Mouse (Mus musculus) CH12.LX (cell line): Measurements from ENCODE around the gene Pcbd2. TPM values are rescaled to one million over a fixed set of nuclear protein-coding genes. Genes with fewer than 3 reads are reported as not detected.

Experiments
- DNase-seq: peaks from one replicate; pipeline ENCODE4 v3.0.0-alpha.2; 2013; ENCODE audit errors: extremely low read depth
- H3K27ac ChIP-seq: 2 replicates; pipeline ENCODE4 v1.5.1; 2012; ENCODE audit warnings: low read depth, mild to moderate bottlenecking, control low read depth, moderate library complexity; ENCODE audit not compliant: insufficient read depth
- H3K27me3 ChIP-seq: replicated peaks from 2 replicates; pipeline ENCODE3; 2012; ENCODE audit warnings: inconsistent platforms
- H3K36me3 ChIP-seq, 2 experiments: replicated peaks in 1 of 2; 2 replicates each; pipeline versions ENCODE3 to v1.6.1; 2012; ENCODE audit warnings: inconsistent platforms in 1 of 2, low read length in 1 of 2, mild to moderate bottlenecking in 1 of 2, mixed read lengths in 1 of 2, moderate library complexity in 1 of 2; ENCODE audit not compliant: control insufficient read depth in 1 of 2, insufficient read depth in 1 of 2
- H3K4me1 ChIP-seq, 2 experiments: 2 replicates each; pipeline ENCODE4 v1.6.1; 2012; ENCODE audit warnings: inconsistent platforms in 1 of 2, moderate library complexity in 1 of 2; ENCODE audit not compliant: insufficient read depth in 2 of 2, control insufficient read depth in 1 of 2
- H3K4me2 ChIP-seq: 2 replicates; pipeline ENCODE4 v1.6.1; 2012; ENCODE audit warnings: low read depth, mild to moderate bottlenecking, control low read depth; ENCODE audit not compliant: poor library complexity, insufficient read depth, severe bottlenecking
- H3K4me3 ChIP-seq, 3 experiments: fragments of 150-350 bp in 1 of 3; sonication (generic) in 1 of 3; replicated peaks in 1 of 3; 2 replicates each; pipeline versions ENCODE3 to v1.5.1; 2011 to 2012; ENCODE audit warnings: low read depth in 2 of 3, low read length in 2 of 3, mild to moderate bottlenecking in 2 of 3, moderate library complexity in 2 of 3, control low read depth in 1 of 3, improper control_type of control experiment in 1 of 3, inconsistent platforms in 1 of 3, mixed read lengths in 1 of 3; ENCODE audit not compliant: poor library complexity in 1 of 3
- H3K79me2 ChIP-seq: replicated peaks from 2 replicates; pipeline ENCODE4 v1.6.1; 2012; ENCODE audit warnings: mild to moderate bottlenecking, moderate library complexity; ENCODE audit not compliant: control insufficient read depth, poor library complexity, insufficient read depth, severe bottlenecking; ENCODE audit errors: extremely low read depth
- H3K9ac ChIP-seq: 2 replicates; pipeline ENCODE4 v1.6.1; 2012; ENCODE audit warnings: low read depth, mild to moderate bottlenecking, control low read depth, moderate library complexity; ENCODE audit not compliant: insufficient read depth
- H3K9me3 ChIP-seq: replicated peaks from 2 replicates; pipeline ENCODE3; 2012; ENCODE audit warnings: low read length, inconsistent platforms, mixed read lengths
- CHD1 ChIP-seq: IDR thresholded peaks from 2 replicates; pipeline ENCODE4 v1.6.1; 2012; ENCODE audit warnings: low read depth, low read length, improper control_type of control experiment, inconsistent platforms
- CHD2 ChIP-seq: IDR thresholded peaks from 2 replicates; pipeline ENCODE4 v1.6.1; 2011; ENCODE audit warnings: low read length, improper control_type of control experiment
- CTCF ChIP-seq, 2 experiments: IDR thresholded peaks in 1 of 2; conservative IDR thresholded peaks in 1 of 2; 2 replicates each; pipeline ENCODE4 v1.5.1; 2011 to 2012; ENCODE audit warnings: low read depth in 2 of 2, low read length in 2 of 2, improper control_type of control experiment in 1 of 2, inconsistent platforms in 1 of 2, mild to moderate bottlenecking in 1 of 2, moderate library complexity in 1 of 2
- E2F4 ChIP-seq: IDR thresholded peaks from 2 replicates; pipeline ENCODE4 v1.6.1; 2011; ENCODE audit warnings: low read depth, low read length, improper control_type of control experiment; ENCODE audit not compliant: insufficient replicate concordance
- ELF1 ChIP-seq: IDR thresholded peaks from 2 replicates; pipeline ENCODE4 v1.6.1; 2014; ENCODE audit warnings: low read depth, mild to moderate bottlenecking, inconsistent platforms, low read length, improper control_type of control experiment
- ETS1 ChIP-seq: conservative IDR thresholded peaks from 2 replicates; pipeline ENCODE4 v1.6.1; 2012; ENCODE audit warnings: low read depth, mild to moderate bottlenecking, inconsistent platforms, low read length, improper control_type of control experiment, moderate library complexity
- IRF4 ChIP-seq: IDR thresholded peaks from 2 replicates; pipeline ENCODE4 v1.6.1; 2014; ENCODE audit warnings: low read depth, mild to moderate bottlenecking, inconsistent platforms, low read length, improper control_type of control experiment
- NELFE ChIP-seq: IDR thresholded peaks from 2 replicates; pipeline ENCODE4 v1.6.1; 2011; ENCODE audit warnings: low read depth, low read length, improper control_type of control experiment
- PAX5 ChIP-seq: IDR thresholded peaks from 2 replicates; pipeline ENCODE4 v1.6.1; 2012; ENCODE audit warnings: low read length, inconsistent platforms, mixed read lengths
- POLR2A ChIP-seq: IDR thresholded peaks from 2 replicates; pipeline ENCODE4 v1.6.1; 2011; ENCODE audit warnings: low read depth, mild to moderate bottlenecking, improper control_type of control experiment, low read length
- RCOR1 ChIP-seq: conservative IDR thresholded peaks from 2 replicates; pipeline ENCODE4 v1.6.1; 2012; ENCODE audit warnings: low read depth, mild to moderate bottlenecking, inconsistent platforms, low read length, improper control_type of control experiment
- SIN3A ChIP-seq: IDR thresholded peaks from 2 replicates; pipeline ENCODE4 v1.6.1; 2012; ENCODE audit warnings: low read length, improper control_type of control experiment, inconsistent platforms
- TBP ChIP-seq: conservative IDR thresholded peaks from 2 replicates; pipeline ENCODE4 v1.6.1; 2011; ENCODE audit warnings: low read depth, low read length, improper control_type of control experiment
- USF1 ChIP-seq: IDR thresholded peaks from 2 replicates; pipeline ENCODE4 v1.6.1; 2014; ENCODE audit warnings: low read depth, mild to moderate bottlenecking, inconsistent platforms, low read length, improper control_type of control experiment
- USF2 ChIP-seq: conservative IDR thresholded peaks from 2 replicates; pipeline ENCODE4 v1.6.1; 2011; ENCODE audit warnings: low read depth, low read length, improper control_type of control experiment
- ZKSCAN1 ChIP-seq: IDR thresholded peaks from 2 replicates; pipeline ENCODE4 v1.6.1; 2012; ENCODE audit warnings: low read depth, inconsistent platforms, low read length, improper control_type of control experiment, borderline replicate concordance
- dilution Hi-C: fragments of 300-500 bp; cut with MboI; formaldehyde crosslinking; loops from 2 replicates; pipeline ENCODE4 v1.14.3; 2020; ENCODE audit warnings: low sequenced_read_pairs; ENCODE audit not compliant: extremely low pct_unique_long_range_greater_than_20kb, extremely low pct_ligation_motif_present
- in situ Hi-C: fragments of 300-500 bp; cut with MboI; formaldehyde crosslinking; loops from 3 replicates; pipeline ENCODE4 v1.14.3; 2019; ENCODE audit warnings: low sequenced_read_pairs, low pct_ligation_motif_present, low pct_unique_long_range_greater_than_20kb, mixed read lengths
- polyA plus RNA-seq: library from polyadenylated mRNA; unstranded; fragments of >175 nt; gene quantifications from 2 replicates; pipeline ENCODE4 v1.2.1, GENCODE M21; 2012; ENCODE audit warnings: low read depth; ENCODE audit not compliant: insufficient read length
- total RNA-seq, 2 experiments: library from RNA; depleted of rRNA; stranded (reverse); fragments of 300-350 nt in 1 of 2; fragments of >200 nt in 1 of 2; gene quantifications; 2 replicates each; pipeline ENCODE4 v1.2.3; 2012 to 2014

Gene Pcbd2
- total and polyA plus RNA-seq, 3 experiments, result 20.6 to 44.9 (median 32.1) TPM

DNA sequence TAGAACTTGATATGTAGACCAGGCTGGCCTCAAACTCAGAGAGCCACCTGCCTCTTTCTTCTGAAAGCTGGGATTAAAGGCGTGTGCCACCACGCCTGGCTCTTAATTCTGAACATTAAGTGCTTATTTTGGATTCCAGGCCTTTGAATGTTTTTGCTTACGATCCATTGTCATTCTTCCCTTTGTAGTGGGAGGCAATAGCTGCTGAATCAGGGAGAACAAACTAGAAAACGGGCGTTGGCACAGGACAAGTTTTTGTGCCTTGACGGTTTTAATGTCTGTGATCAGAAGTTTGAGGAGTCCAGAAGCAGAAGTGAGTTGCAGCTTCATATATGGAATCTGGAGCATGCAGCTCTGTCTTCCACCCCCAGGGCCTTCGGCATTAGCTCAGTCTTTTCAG is 3.5 kb downstream of the Pcbd2 start:
- H3K79me2 ChIP-seq, result no peaks in the 10 kb centered on the region
- peaks cover 2 to 15% of the 10 kb centered on the region in 2 experiments; a peak in 2 of 4 replicates for H3K4me1 ChIP-seq
- no peak overlapping the region for H3K9ac ChIP-seq
- H3K4me3 ChIP-seq, result no peak overlapping the region
- H3K4me2 ChIP-seq, result no peak overlapping the region
- dilution Hi-C loops, result no loop called here
- H3K9me3 ChIP-seq, result no peaks in the 10 kb centered on the region
- no peak overlapping the region for H3K27ac ChIP-seq
- no peak for DNase-seq
- peaks cover 4 to 33% of the 10 kb centered on the region in 2 experiments for H3K36me3 ChIP-seq
- in situ Hi-C loops, result no loop called here
- H3K27me3 ChIP-seq, result no peaks in the 10 kb centered on the region
- TF ChIP-seq USF1, result no peak
- TF ChIP-seq SIN3A, result no peak
- TF ChIP-seq ZKSCAN1, result no peak
- TF ChIP-seq E2F4, result no peak
- TF ChIP-seq CHD1, result no peak
- no peak for TF ChIP-seq CHD2
- TF ChIP-seq ETS1, result no peak
- TF ChIP-seq USF2, result no peak
- no peak for TF ChIP-seq POLR2A
- TF ChIP-seq IRF4, result no peak
- no peak for TF ChIP-seq TBP
- TF ChIP-seq PAX5, result no peak
- TF ChIP-seq NELFE, result no peak
- no peak for TF ChIP-seq ELF1
- TF ChIP-seq, all 38 proteins: peak for 0

DNA sequence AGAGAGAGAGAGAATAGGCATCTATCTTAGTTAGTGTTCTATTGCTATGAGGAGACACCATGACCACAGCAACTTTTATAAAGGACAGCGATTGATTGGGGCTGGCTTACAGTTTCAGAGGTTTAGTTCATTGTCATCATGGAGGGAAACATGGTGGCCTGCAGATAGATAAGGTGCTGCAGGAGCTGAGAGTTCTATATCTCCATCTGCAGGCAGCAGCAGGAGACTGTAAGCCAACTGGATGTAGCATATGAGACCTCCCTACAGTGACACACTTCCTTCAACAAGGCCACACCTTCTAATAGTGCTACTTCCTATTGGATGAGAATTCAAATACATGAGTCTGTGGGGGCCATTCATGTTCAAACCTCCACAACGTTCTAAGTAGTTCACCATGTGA is 5.0 kb downstream of the Pcbd2 start:
- Histone ChIP-seq H3K36me3 (peaks cover 3 to 31% of the 10 kb centered on the region in 2 experiments), H3K27ac (no peak overlapping the region), H3K79me2 (no peaks in the 10 kb centered on the region), H3K4me2 (no peak overlapping the region), H3K27me3 (no peaks in the 10 kb centered on the region), H3K4me3 (no peak overlapping the region), H3K9ac (no peak overlapping the region), H3K9me3 (no peaks in the 10 kb centered on the region), H3K4me1 (peaks cover 0 to 10% of the 10 kb centered on the region in 2 experiments; a peak in 1 of 4 replicates)
- peak; percentile 47 for DNase-seq
- dilution Hi-C loops (no loop called here), in situ Hi-C loops (no loop called here)
- TF ChIP-seq RCOR1, result no peak
- peak in 1 of 2 experiments; percentile 28; a peak in 1 of 4 replicates for TF ChIP-seq CTCF (conservative IDR thresholded peaks at IDR 0.05 in 1 of 2, IDR thresholded peaks at IDR 0.05 in 1 of 2; ENCODE audit: low read depth in 2 of 2, low read length in 2 of 2)
